Comparison of ENCODE assay signal across 26 mouse cellular contexts in the genomic region with DNA sequence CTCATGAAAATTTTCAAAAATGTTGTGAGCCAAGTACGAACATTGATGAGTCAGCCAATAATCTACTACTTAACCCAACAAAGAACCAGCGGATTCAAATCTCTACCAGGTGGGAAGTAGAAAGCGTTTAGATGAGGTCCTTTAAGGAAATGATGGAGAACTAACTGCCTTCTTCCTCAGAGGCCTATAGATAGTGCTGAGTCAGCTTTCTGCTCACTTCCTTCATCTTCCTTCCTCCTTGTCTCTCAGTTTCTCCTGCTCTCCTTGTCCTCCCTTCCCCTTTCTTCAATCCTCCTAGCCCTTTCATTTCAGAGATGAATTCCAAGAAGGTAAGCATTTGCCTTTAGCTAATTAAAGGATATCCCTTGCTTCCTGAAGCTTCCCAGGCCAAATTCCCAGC.
"Had no signal": no experiment of that assay in that cellular context is flagged by ENCODE, and none has a peak within 500 bp of the region (broad histone marks: within the 10 kb centered on the region; RNA-seq: fewer than 3 reads in every experiment).

No protein-coding gene starts in this region.

- H3K4me1 ChIP-seq: heart, embryonic 10.5 days; heart, embryonic 12.5 days; hindbrain, embryonic 10.5 days; hindbrain, embryonic 12.5 days; intestine, embryonic 15.5 days; limb, embryonic 13.5 days; limb, embryonic 15.5 days; liver, embryonic 12.5 days had no signal

- H3K4me2 ChIP-seq: heart, embryonic 12.5 days; hindbrain, embryonic 12.5 days; hindbrain, embryonic 14.5 days; intestine, embryonic 15.5 days; limb, embryonic 13.5 days; limb, embryonic 15.5 days; liver, embryonic 12.5 days had no signal

- H3K27ac ChIP-seq: heart, embryonic 10.5 days; hindbrain, embryonic 10.5 days; hindbrain, embryonic 12.5 days; hindbrain, embryonic 14.5 days; intestine, embryonic 15.5 days; limb, embryonic 13.5 days; limb, embryonic 15.5 days; liver, embryonic 12.5 days; liver, embryonic 14.5 days had no signal

- DNase-seq: gastrocnemius, postnatal 14 days; gastrocnemius, postnatal 36 days; heart, adult 18-20 months; heart, postnatal 10 days; heart, postnatal 4 days; kidney, adult 2 months; kidney, adult 9 months; kidney, postnatal 10 days; kidney, postnatal 25 days; kidney, postnatal 4 days; layer of hippocampus, adult 9-11 months; layer of hippocampus, postnatal 36 days; left cerebral cortex, postnatal 4 days had no signal

- H3K4me3 ChIP-seq: heart, embryonic 10.5 days; heart, embryonic 12.5 days; hindbrain, embryonic 10.5 days; hindbrain, embryonic 12.5 days; intestine, embryonic 15.5 days; limb, embryonic 13.5 days; limb, embryonic 15.5 days; liver, embryonic 12.5 days had no signal

- ATAC-seq: hindbrain, embryonic 16.5 days; inflammation-experienced regulatory T-cells, adult 6 months; intestine, embryonic 15.5 days; intestine, postnatal 0 days; liver, embryonic 12.5 days had no signal

- H3K9ac ChIP-seq: heart, embryonic 12.5 days; hindbrain, embryonic 12.5 days; hindbrain, embryonic 14.5 days; intestine, embryonic 15.5 days; limb, embryonic 13.5 days; limb, embryonic 15.5 days; liver, embryonic 12.5 days; liver, embryonic 14.5 days had no signal

- H3K27me3 ChIP-seq: heart, embryonic 12.5 days; hindbrain, embryonic 12.5 days; intestine, embryonic 15.5 days; limb, embryonic 13.5 days; limb, embryonic 15.5 days; liver, embryonic 12.5 days had no signal

- H3K9me3 ChIP-seq: heart, embryonic 10.5 days; heart, embryonic 12.5 days; hindbrain, embryonic 10.5 days; hindbrain, embryonic 12.5 days; intestine, embryonic 15.5 days; limb, embryonic 13.5 days; limb, embryonic 15.5 days; liver, embryonic 12.5 days had no signal

- H3K36me3 ChIP-seq: heart, embryonic 10.5 days; heart, embryonic 12.5 days; hindbrain, embryonic 10.5 days; hindbrain, embryonic 12.5 days; intestine, embryonic 15.5 days; limb, embryonic 13.5 days; limb, embryonic 15.5 days; liver, embryonic 12.5 days had no signal
